Mouse (Mus musculus) limb, embryonic 13.5 days (tissue): ENCODE measurements around the gene Thada. TPM values are rescaled to one million over a fixed set of nuclear protein-coding genes. Genes with fewer than 3 reads are reported as not detected.

Experiments used
- ATAC-seq: fragments of 200-750 bp; cut with Nextera tagmentation; 2 replicates; pipeline ENCODE4 v1.8.0; 2017; ENCODE audit warnings: low read depth, moderate number of reproducible peaks, moderate TSS enrichment; ENCODE audit not compliant: low FRiP score
- H3K27ac ChIP-seq: fragments of 300-500 bp; sonication (generic); 2 replicates; pipeline ENCODE4 v1.5.1; 2015; ENCODE audit warnings: inconsistent platforms, mild to moderate bottlenecking, moderate library complexity
- H3K27me3 ChIP-seq: fragments of 300-500 bp; sonication (generic); 2 replicates; pipeline ENCODE4 v1.6.1; 2015; ENCODE audit warnings: mild to moderate bottlenecking, inconsistent platforms
- H3K36me3 ChIP-seq: fragments of 300-500 bp; sonication (generic); 2 replicates; pipeline ENCODE4 v1.6.1; 2015; ENCODE audit warnings: inconsistent platforms, mild to moderate bottlenecking, moderate library complexity
- H3K4me1 ChIP-seq: fragments of 300-500 bp; sonication (generic); 2 replicates; pipeline ENCODE4 v1.6.1; 2015; ENCODE audit warnings: inconsistent platforms
- H3K4me2 ChIP-seq: fragments of 300-500 bp; sonication (generic); replicated peaks from 2 replicates; pipeline ENCODE4 v1.6.1; 2015; ENCODE audit warnings: inconsistent platforms, mild to moderate bottlenecking, moderate library complexity
- H3K4me3 ChIP-seq: fragments of 300-500 bp; sonication (generic); 2 replicates; pipeline ENCODE4 v1.5.1; 2015; ENCODE audit warnings: moderate library complexity, mild to moderate bottlenecking, inconsistent platforms
- H3K9ac ChIP-seq: fragments of 300-500 bp; sonication (generic); 2 replicates; pipeline ENCODE4 v1.6.1; 2015; ENCODE audit warnings: mild to moderate bottlenecking, inconsistent platforms
- H3K9me3 ChIP-seq: fragments of 300-500 bp; sonication (generic); 2 replicates; pipeline ENCODE4 v1.6.1; 2016; ENCODE audit warnings: inconsistent platforms
- WGBS: fragments of 180-500 bp; shearing (Covaris S2); methylation state at CpG from one replicate; pipeline ENCODE4 v1.1.7; 2015; 5-methylcytosine and 5-hydroxymethylcytosine counted together
- polyA plus RNA-seq: library from polyadenylated mRNA; unstranded; fragments of >200 nt; fragmentation: Nextera tagmentation; extraction: Ambion mirVana; gene quantifications from 2 replicates; pipeline ENCODE4 v1.2.1, GENCODE M21; 2015

The Thada gene
- polyA plus RNA-seq, 1 experiment from 2014 or later = 9.1 TPM

GRCm38 (mm10) chr17:84207611-84208010 lies 258.4 kb downstream of the Thada start:
- peaks cover 21% of the 10 kb centered on the region for H3K36me3 ChIP-seq
- 97% methylated on average over 3 of the region's 3 CpGs for WGBS
- no peak for ATAC-seq

GRCm38 (mm10) chr17:84206239-84206638 lies 259.8 kb downstream of the Thada start:
- no peaks in the 10 kb centered on the region for H3K27me3 ChIP-seq
- no peak overlapping the region for H3K4me3 ChIP-seq
- peaks cover 28% of the 10 kb centered on the region for H3K4me1 ChIP-seq
- peak overlapping the region; percentile 44; the same call in 1 of the 2 replicates for H3K27ac ChIP-seq
- peak; percentile 46 for ATAC-seq
- H3K9me3 ChIP-seq = peaks cover 3% of the 10 kb centered on the region; the same call in 1 of the 2 replicates
- no peak overlapping the region for H3K9ac ChIP-seq
- H3K4me2 ChIP-seq = no peak overlapping the region
- peaks cover 13% of the 10 kb centered on the region for H3K36me3 ChIP-seq
- 31% methylated on average over 3 of the region's 3 CpGs for WGBS

More at GRCm38 (mm10) chr17:84207611-84208010, 258.4 kb downstream of the Thada start:
- Histone ChIP-seq H3K9me3 (peaks cover 3% of the 10 kb centered on the region; the same call in 1 of the 2 replicates), H3K4me3 (no peak overlapping the region), H3K9ac (no peak overlapping the region), H3K4me1 (peaks cover 28% of the 10 kb centered on the region), H3K27me3 (no peaks in the 10 kb centered on the region), H3K4me2 (no peak overlapping the region), H3K27ac (no peak overlapping the region)

- WGBS = 68% methylated on average over 5 of the region's 5 CpGs
- peaks cover 15% of the 10 kb centered on the region for H3K36me3 ChIP-seq
- no peak for ATAC-seq
- H3K4me1 ChIP-seq = peaks cover 28% of the 10 kb centered on the region
- H3K9me3 ChIP-seq = peaks cover 3% of the 10 kb centered on the region; the same call in 1 of the 2 replicates
- no peak overlapping the region for H3K27ac ChIP-seq
- no peak overlapping the region for H3K4me2 ChIP-seq
- no peaks in the 10 kb centered on the region for H3K27me3 ChIP-seq
- H3K9ac ChIP-seq = no peak overlapping the region
- no peak overlapping the region for H3K4me3 ChIP-seq
Observed at GRCm38 (mm10) chr17:84204962-84205361, 261.0 kb downstream of the Thada start.

GRCm38 (mm10) chr17:84203340-84203739 lies 262.7 kb downstream of the Thada start:
- ATAC-seq = no peak
- H3K4me1 ChIP-seq = peaks cover 28% of the 10 kb centered on the region
- peaks cover 19% of the 10 kb centered on the region for H3K36me3 ChIP-seq
- 52% methylated on average over 7 of the region's 7 CpGs for WGBS
- peaks cover 3% of the 10 kb centered on the region; the same call in 1 of the 2 replicates for H3K9me3 ChIP-seq
- H3K4me3 ChIP-seq = no peak overlapping the region
- H3K9ac ChIP-seq = 0 out of 2 replicates have a peak overlapping the region, but pooled peaks have one; percentile 9
- H3K27me3 ChIP-seq = no peaks in the 10 kb centered on the region
- peak overlapping the region; percentile 52; the same call in 1 of the 2 replicates for H3K27ac ChIP-seq
- H3K4me2 ChIP-seq = no peak overlapping the region

GRCm38 (mm10) chr17:84201183-84201582 lies 264.8 kb downstream of the Thada start:
- H3K9ac ChIP-seq = no peak overlapping the region

GRCm38 (mm10) chr17:84197912-84198344 lies 268.1 kb downstream of the Thada start:
- no peak overlapping the region for H3K9ac ChIP-seq
- no peaks in the 10 kb centered on the region for H3K9me3 ChIP-seq
- no peaks in the 10 kb centered on the region for H3K27me3 ChIP-seq
- peaks cover 18% of the 10 kb centered on the region for H3K36me3 ChIP-seq
- H3K4me3 ChIP-seq = no peak overlapping the region
- no peak for ATAC-seq
- WGBS = 57% methylated on average over 4 of the region's 4 CpGs
- H3K4me2 ChIP-seq = no peak overlapping the region
- no peak overlapping the region for H3K27ac ChIP-seq
- H3K4me1 ChIP-seq = peaks cover 15% of the 10 kb centered on the region

More at GRCm38 (mm10) chr17:84201183-84201582, 264.8 kb downstream of the Thada start:
- Histone ChIP-seq H3K36me3 (peaks cover 19% of the 10 kb centered on the region), H3K4me1 (peaks cover 26% of the 10 kb centered on the region), H3K4me2 (no peak overlapping the region), H3K27me3 (no peaks in the 10 kb centered on the region), H3K27ac (no peak overlapping the region), H3K9me3 (peaks cover 3% of the 10 kb centered on the region; the same call in 1 of the 2 replicates), H3K4me3 (no peak overlapping the region)
- WGBS = 87% methylated on average over 5 of the region's 5 CpGs
- no peak for ATAC-seq

GRCm38 (mm10) chr17:84196329-84196728 lies 269.7 kb downstream of the Thada start:
- Histone ChIP-seq H3K9me3 (no peaks in the 10 kb centered on the region), H3K27me3 (no peaks in the 10 kb centered on the region), H3K27ac (no peak overlapping the region), H3K4me2 (no peak overlapping the region), H3K9ac (no peak overlapping the region), H3K4me1 (peaks cover 13% of the 10 kb centered on the region), H3K36me3 (peaks cover 32% of the 10 kb centered on the region), H3K4me3 (no peak overlapping the region)
- no peak for ATAC-seq

GRCm38 (mm10) chr17:84195835-84196234 lies 270.2 kb downstream of the Thada start:
- Histone ChIP-seq H3K36me3 (peaks cover 30% of the 10 kb centered on the region), H3K9ac (no peak overlapping the region), H3K27ac (no peak overlapping the region), H3K27me3 (no peaks in the 10 kb centered on the region), H3K9me3 (no peaks in the 10 kb centered on the region), H3K4me3 (no peak overlapping the region), H3K4me1 (peaks cover 13% of the 10 kb centered on the region), H3K4me2 (no peak overlapping the region)
- 85% methylated on average over 3 of the region's 3 CpGs for WGBS
- ATAC-seq = no peak

- no peak overlapping the region for H3K9ac ChIP-seq
- no peaks in the 10 kb centered on the region for H3K27me3 ChIP-seq
- ATAC-seq = no peak
- H3K4me3 ChIP-seq = no peak overlapping the region
- peaks cover 26% of the 10 kb centered on the region for H3K36me3 ChIP-seq
- H3K4me2 ChIP-seq = no peak overlapping the region
- no peaks in the 10 kb centered on the region for H3K9me3 ChIP-seq
- peaks cover 22% of the 10 kb centered on the region for H3K4me1 ChIP-seq
- 50% methylated on average over 4 of the region's 4 CpGs for WGBS
- no peak overlapping the region for H3K27ac ChIP-seq
Observed at GRCm38 (mm10) chr17:84195003-84195395, 271.0 kb downstream of the Thada start.

GRCm38 (mm10) chr17:84194282-84195002 lies 271.6 kb downstream of the Thada start:
- Histone ChIP-seq H3K9ac (no peak overlapping the region), H3K4me3 (no peak overlapping the region), H3K36me3 (peaks cover 22% of the 10 kb centered on the region), H3K9me3 (no peaks in the 10 kb centered on the region), H3K4me2 (no peak overlapping the region), H3K4me1 (peaks cover 25% of the 10 kb centered on the region), H3K27me3 (no peaks in the 10 kb centered on the region), H3K27ac (no peak overlapping the region)
- no peak for ATAC-seq
- WGBS = 86% methylated on average over 4 of the region's 4 CpGs

GRCm38 (mm10) chr17:84193411-84193810 lies 272.6 kb downstream of the Thada start:
- peaks cover 36% of the 10 kb centered on the region for H3K4me1 ChIP-seq
- H3K4me2 ChIP-seq = no peak overlapping the region
- no peaks in the 10 kb centered on the region for H3K9me3 ChIP-seq
- no peak for ATAC-seq
- no peak overlapping the region for H3K27ac ChIP-seq
- H3K27me3 ChIP-seq = no peaks in the 10 kb centered on the region
- 92% methylated on average over 9 of the region's 9 CpGs for WGBS
- peaks cover 22% of the 10 kb centered on the region for H3K36me3 ChIP-seq
- no peak overlapping the region for H3K9ac ChIP-seq
- H3K4me3 ChIP-seq = no peak overlapping the region

GRCm38 (mm10) chr17:84191946-84192345 lies 274.1 kb downstream of the Thada start:
- no peak overlapping the region for H3K4me3 ChIP-seq
- H3K27ac ChIP-seq = no peak overlapping the region

More at GRCm38 (mm10) chr17:84191946-84192345, 274.1 kb downstream of the Thada start:
- H3K36me3 ChIP-seq = peaks cover 22% of the 10 kb centered on the region
- no peak overlapping the region for H3K9ac ChIP-seq
- no peak overlapping the region for H3K4me2 ChIP-seq
- no peaks in the 10 kb centered on the region for H3K9me3 ChIP-seq
- ATAC-seq = no peak
- WGBS = 79% methylated on average over 4 of the region's 4 CpGs
- peaks cover 30% of the 10 kb centered on the region for H3K4me1 ChIP-seq
- H3K27me3 ChIP-seq = no peaks in the 10 kb centered on the region
